Mouse (Mus musculus): ENCODE data around the gene 1700088E04Rik.
A peak's percentile ranks its signal among the peaks of the same experiment; 100 is the strongest.

1700088E04Rik gene

GRCm38 (mm10) chr15:79098220-79098619 lies 42.8 kb downstream of the 1700088E04Rik start:
- DNase-seq = no peak

GRCm38 (mm10) chr15:79097611-79098025 lies 43.4 kb downstream of the 1700088E04Rik start:
- peak; percentile 73 for DNase-seq

GRCm38 (mm10) chr15:79097135-79097534 lies 43.9 kb downstream of the 1700088E04Rik start:
- no peak for DNase-seq

- DNase-seq = peak; percentile 48
These were observed 44.5 kb downstream of the 1700088E04Rik start for GRCm38 (mm10) chr15:79096556-79096955.

- DNase-seq = no peak
These were observed 45.6 kb downstream of the 1700088E04Rik start for GRCm38 (mm10) chr15:79095483-79095882.

- peak; percentile 47 for DNase-seq
These were observed 47.8 kb downstream of the 1700088E04Rik start for GRCm38 (mm10) chr15:79093083-79093839.

GRCm38 (mm10) chr15:79092284-79092683 lies 48.8 kb downstream of the 1700088E04Rik start:
- DNase-seq = no peak

- DNase-seq = no peak
These were observed 61.5 kb downstream of the 1700088E04Rik start for GRCm38 (mm10) chr15:79079567-79079966.
